Mouse (Mus musculus) CH12.LX (cell line): ENCODE measurements at regions not wholly inside any gene's neighbourhood (a gene's known extent, or its start where the extent isn't known, plus 50 kb on each side); places are given as distances from the start of the nearest gene placed in this dataset.

Experiments used
- DNase-seq: peaks from one replicate; pipeline ENCODE4 v3.0.0-alpha.2; 2013; ENCODE audit errors: extremely low read depth
- H3K27ac ChIP-seq: 2 replicates; pipeline ENCODE4 v1.5.1; 2012; ENCODE audit warnings: low read depth, mild to moderate bottlenecking, control low read depth, moderate library complexity; ENCODE audit not compliant: insufficient read depth
- H3K27me3 ChIP-seq: replicated peaks from 2 replicates; pipeline ENCODE3; 2012; ENCODE audit warnings: inconsistent platforms
- H3K36me3 ChIP-seq, 2 experiments: replicated peaks in 1 of 2; 2 replicates each; pipeline versions ENCODE3 to v1.6.1; 2012; ENCODE audit warnings: inconsistent platforms in 1 of 2, low read length in 1 of 2, mild to moderate bottlenecking in 1 of 2, mixed read lengths in 1 of 2, moderate library complexity in 1 of 2; ENCODE audit not compliant: control insufficient read depth in 1 of 2, insufficient read depth in 1 of 2
- H3K4me1 ChIP-seq, 2 experiments: 2 replicates each; pipeline ENCODE4 v1.6.1; 2012; ENCODE audit warnings: inconsistent platforms in 1 of 2, moderate library complexity in 1 of 2; ENCODE audit not compliant: insufficient read depth in 2 of 2, control insufficient read depth in 1 of 2
- H3K4me2 ChIP-seq: 2 replicates; pipeline ENCODE4 v1.6.1; 2012; ENCODE audit warnings: low read depth, mild to moderate bottlenecking, control low read depth; ENCODE audit not compliant: poor library complexity, insufficient read depth, severe bottlenecking
- H3K4me3 ChIP-seq, 3 experiments: fragments of 150-350 bp in 1 of 3; sonication (generic) in 1 of 3; replicated peaks in 1 of 3; 2 replicates each; pipeline versions ENCODE3 to v1.5.1; 2011 to 2012; ENCODE audit warnings: low read depth in 2 of 3, low read length in 2 of 3, mild to moderate bottlenecking in 2 of 3, moderate library complexity in 2 of 3, control low read depth in 1 of 3, improper control_type of control experiment in 1 of 3, inconsistent platforms in 1 of 3, mixed read lengths in 1 of 3; ENCODE audit not compliant: poor library complexity in 1 of 3
- H3K79me2 ChIP-seq: replicated peaks from 2 replicates; pipeline ENCODE4 v1.6.1; 2012; ENCODE audit warnings: mild to moderate bottlenecking, moderate library complexity; ENCODE audit not compliant: control insufficient read depth, poor library complexity, insufficient read depth, severe bottlenecking; ENCODE audit errors: extremely low read depth
- H3K9ac ChIP-seq: 2 replicates; pipeline ENCODE4 v1.6.1; 2012; ENCODE audit warnings: low read depth, mild to moderate bottlenecking, control low read depth, moderate library complexity; ENCODE audit not compliant: insufficient read depth
- H3K9me3 ChIP-seq: replicated peaks from 2 replicates; pipeline ENCODE3; 2012; ENCODE audit warnings: low read length, inconsistent platforms, mixed read lengths
- CHD1 ChIP-seq: IDR thresholded peaks from 2 replicates; pipeline ENCODE4 v1.6.1; 2012; ENCODE audit warnings: low read depth, low read length, improper control_type of control experiment, inconsistent platforms
- CHD2 ChIP-seq: IDR thresholded peaks from 2 replicates; pipeline ENCODE4 v1.6.1; 2011; ENCODE audit warnings: low read length, improper control_type of control experiment
- EP300 ChIP-seq: IDR thresholded peaks from 2 replicates; pipeline ENCODE4 v1.6.1; 2011; ENCODE audit warnings: low read length, improper control_type of control experiment
- ETS1 ChIP-seq: conservative IDR thresholded peaks from 2 replicates; pipeline ENCODE4 v1.6.1; 2012; ENCODE audit warnings: low read depth, mild to moderate bottlenecking, inconsistent platforms, low read length, improper control_type of control experiment, moderate library complexity
- HCFC1 ChIP-seq: IDR thresholded peaks from 2 replicates; pipeline ENCODE4 v1.6.1; 2012; ENCODE audit warnings: low read depth, mild to moderate bottlenecking, inconsistent platforms, low read length, improper control_type of control experiment
- JUND ChIP-seq: conservative IDR thresholded peaks from 2 replicates; pipeline ENCODE4 v1.6.1; 2011; ENCODE audit warnings: low read depth, low read length, improper control_type of control experiment
- MAZ ChIP-seq: IDR thresholded peaks from 2 replicates; pipeline ENCODE4 v1.6.1; 2012; ENCODE audit warnings: low read depth, mild to moderate bottlenecking, inconsistent platforms, low read length, improper control_type of control experiment, moderate library complexity
- NELFE ChIP-seq: IDR thresholded peaks from 2 replicates; pipeline ENCODE4 v1.6.1; 2011; ENCODE audit warnings: low read depth, low read length, improper control_type of control experiment
- NRF1 ChIP-seq: IDR thresholded peaks from 2 replicates; pipeline ENCODE4 v1.6.1; 2014; ENCODE audit warnings: low read depth, mild to moderate bottlenecking, inconsistent platforms, low read length, improper control_type of control experiment, moderate library complexity
- POLR2A ChIP-seq: IDR thresholded peaks from 2 replicates; pipeline ENCODE4 v1.6.1; 2011; ENCODE audit warnings: low read depth, mild to moderate bottlenecking, improper control_type of control experiment, low read length
- POLR2AphosphoS2 ChIP-seq: IDR thresholded peaks from 2 replicates; pipeline ENCODE4 v1.6.1; 2011; ENCODE audit warnings: low read depth, low read length, improper control_type of control experiment
- SIN3A ChIP-seq: IDR thresholded peaks from 2 replicates; pipeline ENCODE4 v1.6.1; 2012; ENCODE audit warnings: low read length, improper control_type of control experiment, inconsistent platforms
- SMC3 ChIP-seq: IDR thresholded peaks from 2 replicates; pipeline ENCODE4 v1.6.1; 2011; ENCODE audit warnings: low read depth, low read length, improper control_type of control experiment
- TBP ChIP-seq: conservative IDR thresholded peaks from 2 replicates; pipeline ENCODE4 v1.6.1; 2011; ENCODE audit warnings: low read depth, low read length, improper control_type of control experiment
- USF2 ChIP-seq: conservative IDR thresholded peaks from 2 replicates; pipeline ENCODE4 v1.6.1; 2011; ENCODE audit warnings: low read depth, low read length, improper control_type of control experiment
- ZC3H11A ChIP-seq: IDR thresholded peaks from 2 replicates; pipeline ENCODE4 v1.6.1; 2012; ENCODE audit warnings: low read depth, mild to moderate bottlenecking, inconsistent platforms, low read length, improper control_type of control experiment
- ZMIZ1 ChIP-seq: IDR thresholded peaks from 2 replicates; pipeline ENCODE4 v1.6.1; 2012; ENCODE audit warnings: low read depth, mild to moderate bottlenecking, inconsistent platforms, low read length, improper control_type of control experiment
- ZNF384 ChIP-seq: IDR thresholded peaks from 2 replicates; pipeline ENCODE4 v1.6.1; 2012; ENCODE audit warnings: low read depth, low read length, improper control_type of control experiment, inconsistent platforms
- dilution Hi-C: fragments of 300-500 bp; cut with MboI; formaldehyde crosslinking; loops from 2 replicates; pipeline ENCODE4 v1.14.3; 2020; ENCODE audit warnings: low sequenced_read_pairs; ENCODE audit not compliant: extremely low pct_unique_long_range_greater_than_20kb, extremely low pct_ligation_motif_present
- in situ Hi-C: fragments of 300-500 bp; cut with MboI; formaldehyde crosslinking; loops from 3 replicates; pipeline ENCODE4 v1.14.3; 2019; ENCODE audit warnings: low sequenced_read_pairs, low pct_ligation_motif_present, low pct_unique_long_range_greater_than_20kb, mixed read lengths

DNA sequence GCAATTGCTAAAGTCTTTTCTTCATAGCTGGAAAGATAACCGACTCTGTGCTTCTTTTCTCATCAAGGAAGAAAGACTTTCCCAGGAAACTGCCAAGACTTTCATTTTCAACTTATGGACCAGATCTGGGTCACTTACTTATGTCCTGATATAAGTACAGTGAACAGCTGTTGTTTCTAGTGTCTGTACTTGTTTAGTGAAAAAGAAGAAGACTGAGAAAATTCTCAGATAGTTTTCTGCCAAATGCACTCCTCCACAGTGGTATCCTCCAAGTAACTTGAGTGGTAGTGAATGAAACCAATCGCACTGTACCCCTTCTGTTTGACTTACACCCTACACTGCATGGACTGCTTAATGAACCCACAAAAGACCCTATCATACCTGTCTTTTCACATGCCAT lies 146.1 kb downstream of the Tmem161b start:
- Histone ChIP-seq H3K9me3 (no peaks in the 10 kb centered on the region), H3K79me2 (no peaks in the 10 kb centered on the region), H3K4me1 (peaks cover 0 to 11% of the 10 kb centered on the region in 2 experiments; a peak in 2 of 4 replicates), H3K36me3 (no peaks in the 10 kb centered on the region), H3K27ac (no peak overlapping the region), H3K4me3 (no peak overlapping the region), H3K4me2 (no peak overlapping the region), H3K9ac (no peak overlapping the region), H3K27me3 (no peaks in the 10 kb centered on the region)
- in situ Hi-C loops (no loop called here), dilution Hi-C loops (no loop called here)
- DNase-seq = no peak
- TF ChIP-seq POLR2A (no peak), ZC3H11A (no peak), HCFC1 (no peak), CHD1 (no peak), USF2 (no peak), POLR2AphosphoS2 (no peak), ZNF384 (no peak), NRF1 (no peak), CHD2 (no peak), SIN3A (no peak)

DNA sequence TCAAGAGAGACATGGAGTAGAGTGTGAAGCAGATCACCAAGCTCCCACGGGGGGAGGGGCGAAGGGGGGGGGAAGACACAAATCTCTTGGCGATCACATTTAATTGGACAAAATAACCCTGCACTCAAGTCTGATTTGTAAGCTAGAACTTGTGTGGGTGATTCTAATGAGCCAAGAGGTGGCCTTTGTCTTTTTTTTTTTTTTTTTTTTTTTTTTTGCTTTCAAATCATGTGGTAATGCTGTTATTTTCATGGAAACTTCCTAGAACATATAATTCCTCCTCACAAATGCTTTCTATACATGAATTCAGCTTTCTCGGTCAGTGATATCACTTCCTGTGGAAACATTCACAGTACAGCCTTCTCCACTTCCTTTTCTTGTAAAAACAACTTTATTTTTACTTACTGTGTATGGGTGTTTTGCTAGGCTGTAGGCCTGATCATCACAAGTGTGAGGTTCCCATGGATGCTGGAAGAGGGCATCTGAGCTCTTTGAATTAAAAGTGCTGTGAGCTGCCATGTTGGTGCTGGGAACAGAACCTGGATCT lies 152.7 kb downstream of the Tmem161b start:
- dilution Hi-C loops (no loop called here), in situ Hi-C loops (no loop called here)
- Histone ChIP-seq H3K79me2 (no peaks in the 10 kb centered on the region), H3K27ac (no peak overlapping the region; the same call in 1 of the 2 replicates), H3K4me1 (peaks cover 11 to 52% of the 10 kb centered on the region in 2 experiments), H3K4me3 (no peak overlapping the region), H3K9ac (no peak overlapping the region), H3K9me3 (no peaks in the 10 kb centered on the region), H3K36me3 (no peaks in the 10 kb centered on the region), H3K27me3 (no peaks in the 10 kb centered on the region), H3K4me2 (no peak overlapping the region)
- TF ChIP-seq SMC3 (no peak), MAZ (no peak), TBP (no peak), ZMIZ1 (no peak), ZC3H11A (no peak), JUND (no peak), ZNF384 (peak; percentile 91), NELFE (no peak), EP300 (peak; percentile 67), ETS1 (no peak), HCFC1 (no peak), CHD1 (no peak), POLR2AphosphoS2 (no peak)
- DNase-seq = peak; percentile 39
